Mouse (Mus musculus): ENCODE results near the gene Pxylp1. TPM values are rescaled to one million over a fixed set of nuclear protein-coding genes. Genes with fewer than 3 reads are reported as not detected.

The Pxylp1 gene
- total RNA-seq, 2 experiments from 2014 or later: 19.1 to 20.7 TPM

GRCm38 (mm10) chr9:96783258-96783657, 109.2 kb downstream of the Pxylp1 start:
- no peak for DNase-seq
- intact Hi-C loops (cut with DNase I): no loop called here

- intact Hi-C loops (cut with DNase I): no loop called here
- DNase-seq: no peak
These were observed 110.4 kb downstream of the Pxylp1 start for GRCm38 (mm10) chr9:96782062-96782461.

Other genes starting within 250 kb of the Pxylp1 start
- 10 to 100 TPM; 65.6 to 66.3 TPM for gene Zbtb38, start 139.8 kb downstream of the Pxylp1 start, total RNA-seq (2021)
- gene Spsb4, start 126.2 kb upstream of the Pxylp1 start, total RNA-seq (2021): 10 to 100 TPM; 20.2 to 20.6 TPM
- gene Slc25a36, start 218.5 kb upstream of the Pxylp1 start, total RNA-seq (2021): 100 to 1,000 TPM; 108 to 115 TPM

Data from left cerebral cortex, postnatal 4 days (tissue).